Mouse (Mus musculus): ENCODE results near the gene Gm28047.

DNA sequence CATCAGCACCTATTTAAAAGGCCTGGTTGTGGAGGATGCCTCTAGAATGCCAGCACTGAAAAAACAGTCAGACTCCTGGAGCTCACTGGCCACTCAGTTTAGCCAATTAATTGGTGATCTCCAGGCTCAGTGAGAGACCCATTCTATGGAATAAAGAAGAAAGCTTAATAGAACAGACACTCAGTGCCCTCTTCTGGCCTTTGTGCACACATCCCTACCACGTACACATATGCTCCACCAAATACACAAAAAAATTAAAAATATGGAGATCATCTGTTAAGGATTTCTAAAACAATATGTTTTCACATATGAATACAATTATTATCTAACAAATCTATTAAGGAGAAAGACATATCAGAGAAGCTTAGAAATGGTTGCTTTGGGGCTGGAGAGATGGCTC is 4.1 kb downstream of the Gm28047 start:
- TF ChIP-seq POLR2A (IDR thresholded peaks at IDR 0.05; ENCODE audit: insufficient read depth, low read length) (no peak), CTCF (IDR thresholded peaks at IDR 0.05; ENCODE audit: low read depth, low read length) (no peak)
